Mouse (Mus musculus): ENCODE results near the gene Rims4. TPM values are rescaled to one million over a fixed set of nuclear protein-coding genes. Genes with fewer than 3 reads are reported as not detected.

The Rims4 gene
- polyA plus RNA-seq, 1 experiment from 2014 or later, result 0.79 TPM

DNA sequence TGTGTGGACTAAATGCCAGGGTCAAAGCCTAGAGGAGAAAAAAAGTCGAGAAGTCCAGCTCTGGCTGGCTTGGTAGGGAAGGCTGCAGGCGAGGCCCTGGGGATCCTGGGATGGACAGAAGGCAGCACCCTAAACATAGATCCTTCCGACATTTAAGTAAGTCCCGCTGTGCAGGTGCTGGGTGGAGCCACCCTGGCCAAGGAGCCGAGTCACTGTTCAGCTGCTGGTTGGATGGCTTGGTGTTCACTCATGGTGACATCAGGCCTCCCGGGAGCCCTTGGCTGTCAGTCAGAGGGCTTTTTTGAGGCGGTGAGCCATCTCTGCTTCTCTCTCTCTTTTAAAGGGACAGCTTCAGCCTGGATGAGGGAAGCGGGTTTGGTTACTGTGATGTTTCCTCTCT is 21.0 kb upstream of the Rims4 start:
- Histone ChIP-seq H3K9me3 (ENCODE audit: low read length) (no peaks in the 10 kb centered on the region), H3K4me3 (ENCODE audit: low read length) (no peak overlapping the region), H3K4me1 (ENCODE audit: insufficient read depth, low read length) (no peaks in the 10 kb centered on the region), H3K27ac (ENCODE audit: low read length) (no peak overlapping the region), H3K27me3 (ENCODE audit: insufficient read depth, low read length) (peaks cover 5% of the 10 kb centered on the region; the same call in 1 of the 2 replicates), H3K4me2 (replicated peaks; ENCODE audit: low read depth, low read length) (no peak overlapping the region), H3K9ac (replicated peaks; ENCODE audit: low read length) (no peak overlapping the region), H3K36me3 (ENCODE audit: insufficient read depth, low read length) (no peaks in the 10 kb centered on the region)
- ATAC-seq (ENCODE audit: low FRiP score, low TSS enrichment), result no peak
- 32% methylated on average over 8 of the region's 8 CpGs for WGBS

DNA sequence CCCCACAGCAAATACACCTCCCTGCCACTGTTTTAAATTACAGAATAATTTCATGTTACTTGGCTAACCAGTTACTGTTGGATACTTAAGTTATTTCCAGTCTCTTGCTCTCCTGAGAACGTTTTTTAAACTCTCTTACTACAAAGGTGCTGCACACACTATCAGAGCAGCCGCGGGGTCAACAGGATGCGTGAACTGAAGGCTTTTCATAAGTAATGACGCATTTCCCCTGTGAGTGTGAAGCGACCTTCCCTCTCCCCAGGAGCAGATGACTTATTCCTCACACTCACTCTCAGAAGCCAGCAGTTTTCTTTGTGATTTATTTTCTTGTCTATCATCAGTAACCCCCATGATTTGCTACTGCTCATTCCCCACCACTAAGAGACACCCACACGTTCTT is 13.7 kb upstream of the Rims4 start:
- Histone ChIP-seq H3K27ac (ENCODE audit: low read length) (no peak overlapping the region), H3K4me2 (replicated peaks; ENCODE audit: low read depth, low read length) (no peak overlapping the region), H3K9ac (replicated peaks; ENCODE audit: low read length) (no peak overlapping the region), H3K27me3 (ENCODE audit: insufficient read depth, low read length) (peaks cover 4% of the 10 kb centered on the region; the same call in 1 of the 2 replicates), H3K9me3 (ENCODE audit: low read length) (no peaks in the 10 kb centered on the region), H3K4me3 (ENCODE audit: low read length) (no peak overlapping the region), H3K36me3 (ENCODE audit: insufficient read depth, low read length) (no peaks in the 10 kb centered on the region), H3K4me1 (ENCODE audit: insufficient read depth, low read length) (no peaks in the 10 kb centered on the region)
- ATAC-seq (ENCODE audit: low FRiP score, low TSS enrichment), result no peak
- WGBS, result 41% methylated on average over 7 of the region's 7 CpGs

DNA sequence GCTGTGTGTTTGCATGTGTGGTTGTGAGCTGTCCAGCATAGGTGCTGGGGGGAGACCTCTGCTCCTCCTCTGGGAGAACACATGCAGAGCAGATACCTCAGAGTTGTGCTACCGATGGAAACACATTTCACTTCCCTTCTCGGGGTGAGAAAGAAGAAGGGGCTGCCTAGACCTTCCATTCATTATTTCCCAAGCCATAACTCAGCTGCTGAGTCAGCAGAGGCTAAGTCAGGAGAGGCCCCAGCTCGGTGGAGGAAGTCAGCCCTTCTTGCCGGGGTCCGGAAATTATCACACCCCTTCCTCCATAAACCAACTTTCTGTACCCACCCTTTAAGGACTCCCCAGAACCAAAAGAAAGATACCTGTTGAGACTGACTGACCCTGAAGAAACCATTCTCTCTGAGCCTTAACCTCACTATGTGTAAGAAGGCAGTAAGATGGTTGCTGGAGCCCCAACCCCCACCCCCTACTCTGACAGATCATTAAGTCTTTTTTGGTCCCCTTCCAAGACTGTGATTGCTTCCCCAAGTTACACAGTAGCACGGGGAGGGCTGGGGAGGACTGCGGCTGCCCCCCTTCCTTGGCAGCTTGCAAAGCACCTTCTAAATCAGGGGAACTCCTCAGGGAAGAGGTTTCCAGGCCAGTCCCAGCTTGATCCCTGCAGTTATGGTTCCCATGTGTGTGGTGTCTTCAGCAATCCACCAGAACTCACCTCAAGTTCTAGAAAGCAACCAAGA is 10.1 kb upstream of the Rims4 start:
- H3K4me2 ChIP-seq (replicated peaks; ENCODE audit: low read depth, low read length), result no peak overlapping the region
- H3K4me1 ChIP-seq (ENCODE audit: insufficient read depth, low read length), result no peaks in the 10 kb centered on the region
- 56% methylated on average over 7 of the region's 7 CpGs for WGBS
- no peaks in the 10 kb centered on the region for H3K27me3 ChIP-seq (ENCODE audit: insufficient read depth, low read length)
- H3K9ac ChIP-seq (replicated peaks; ENCODE audit: low read length), result no peak overlapping the region
- no peak overlapping the region for H3K27ac ChIP-seq (ENCODE audit: low read length)
- no peak overlapping the region for H3K4me3 ChIP-seq (ENCODE audit: low read length)
- no peak for ATAC-seq (ENCODE audit: low FRiP score, low TSS enrichment)
- no peaks in the 10 kb centered on the region for H3K9me3 ChIP-seq (ENCODE audit: low read length)
- H3K36me3 ChIP-seq (ENCODE audit: insufficient read depth, low read length), result no peaks in the 10 kb centered on the region

DNA sequence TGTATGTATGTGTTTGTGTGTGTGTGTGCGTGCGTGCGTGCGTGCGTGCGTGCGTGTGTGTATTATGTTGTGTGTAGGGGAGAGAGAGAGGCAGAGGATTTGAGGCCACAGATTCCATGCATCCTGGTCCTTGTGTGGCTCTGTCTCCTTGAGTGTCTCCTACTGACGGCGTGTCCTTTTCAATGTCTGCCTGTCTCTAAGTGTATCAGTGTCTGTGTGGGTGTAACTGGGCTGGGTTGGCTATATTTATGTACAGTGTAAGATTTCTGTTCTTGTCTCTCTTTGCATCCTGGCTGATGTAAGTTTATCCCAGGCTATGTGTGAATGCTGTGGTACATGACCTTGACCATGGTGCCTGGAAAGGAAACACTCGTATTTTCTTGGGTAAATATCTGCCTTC is 6.6 kb upstream of the Rims4 start:
- Histone ChIP-seq H3K4me1 (ENCODE audit: insufficient read depth, low read length) (no peaks in the 10 kb centered on the region), H3K36me3 (ENCODE audit: insufficient read depth, low read length) (no peaks in the 10 kb centered on the region), H3K27ac (ENCODE audit: low read length) (no peak overlapping the region), H3K9me3 (ENCODE audit: low read length) (no peaks in the 10 kb centered on the region), H3K9ac (replicated peaks; ENCODE audit: low read length) (no peak overlapping the region), H3K27me3 (ENCODE audit: insufficient read depth, low read length) (peaks cover 16% of the 10 kb centered on the region), H3K4me2 (replicated peaks; ENCODE audit: low read depth, low read length) (no peak overlapping the region), H3K4me3 (ENCODE audit: low read length) (no peak overlapping the region)
- WGBS, result 79% methylated on average over 10 of the region's 10 CpGs
- ATAC-seq (ENCODE audit: low FRiP score, low TSS enrichment), result no peak

DNA sequence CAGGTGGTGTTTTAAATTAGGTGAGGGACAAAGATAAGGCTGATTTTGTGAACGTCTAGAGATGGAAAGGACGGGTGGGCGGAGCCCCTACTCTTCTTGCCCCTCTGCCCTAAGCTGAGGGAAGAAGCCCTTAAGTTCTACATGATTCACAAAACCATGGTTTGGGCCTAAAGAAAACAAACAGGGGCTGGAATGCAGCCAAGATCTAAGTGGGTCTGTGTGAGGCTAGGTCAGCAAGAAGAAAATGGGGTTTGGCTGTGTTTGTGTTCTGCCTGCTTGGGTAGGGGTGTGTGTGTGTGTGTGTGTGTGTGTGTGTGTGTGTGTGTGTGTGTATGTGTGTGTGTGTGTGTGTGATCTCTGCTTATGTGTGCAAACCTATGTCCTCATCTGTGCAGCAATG is 6.0 kb upstream of the Rims4 start:
- Histone ChIP-seq H3K9ac (replicated peaks; ENCODE audit: low read length) (no peak overlapping the region), H3K4me3 (ENCODE audit: low read length) (no peak overlapping the region), H3K27ac (ENCODE audit: low read length) (no peak overlapping the region), H3K4me2 (replicated peaks; ENCODE audit: low read depth, low read length) (no peak overlapping the region), H3K9me3 (ENCODE audit: low read length) (no peaks in the 10 kb centered on the region), H3K4me1 (ENCODE audit: insufficient read depth, low read length) (no peaks in the 10 kb centered on the region), H3K27me3 (ENCODE audit: insufficient read depth, low read length) (peaks cover 17% of the 10 kb centered on the region), H3K36me3 (ENCODE audit: insufficient read depth, low read length) (no peaks in the 10 kb centered on the region)
- 65% methylated on average over 3 of the region's 3 CpGs for WGBS
- ATAC-seq (ENCODE audit: low FRiP score, low TSS enrichment), result no peak

DNA sequence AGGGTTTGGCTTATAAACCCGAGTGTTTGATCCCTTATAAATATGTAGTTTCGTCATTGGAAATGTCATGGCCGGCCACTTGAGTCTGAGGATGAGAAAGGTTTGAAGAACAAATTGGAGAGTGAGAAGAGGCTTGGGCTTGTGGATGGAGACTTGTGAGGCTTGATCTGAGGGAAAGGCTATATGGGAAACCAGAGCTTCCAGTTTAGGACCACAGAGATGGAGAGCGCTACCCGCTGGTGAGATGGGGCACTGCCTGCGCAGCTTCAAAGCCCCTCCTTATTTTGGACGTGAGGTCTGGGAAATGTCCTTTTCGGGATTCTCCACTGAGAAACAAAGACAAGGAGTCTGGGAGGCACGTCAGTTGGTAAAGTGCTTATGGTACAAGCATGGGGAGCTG is 4.6 kb upstream of the Rims4 start:
- no peak overlapping the region for H3K9ac ChIP-seq (replicated peaks; ENCODE audit: low read length)
- peaks cover 31% of the 10 kb centered on the region for H3K27me3 ChIP-seq (ENCODE audit: insufficient read depth, low read length)
- no peaks in the 10 kb centered on the region for H3K36me3 ChIP-seq (ENCODE audit: insufficient read depth, low read length)
- no peak overlapping the region for H3K4me3 ChIP-seq (ENCODE audit: low read length)
- no peak for ATAC-seq (ENCODE audit: low FRiP score, low TSS enrichment)
- H3K9me3 ChIP-seq (ENCODE audit: low read length), result no peaks in the 10 kb centered on the region
- H3K4me1 ChIP-seq (ENCODE audit: insufficient read depth, low read length), result peaks cover 3% of the 10 kb centered on the region; the same call in 1 of the 2 replicates
- H3K27ac ChIP-seq (ENCODE audit: low read length), result no peak overlapping the region
- 68% methylated on average over 9 of the region's 9 CpGs for WGBS
- no peak overlapping the region for H3K4me2 ChIP-seq (replicated peaks; ENCODE audit: low read depth, low read length)

DNA sequence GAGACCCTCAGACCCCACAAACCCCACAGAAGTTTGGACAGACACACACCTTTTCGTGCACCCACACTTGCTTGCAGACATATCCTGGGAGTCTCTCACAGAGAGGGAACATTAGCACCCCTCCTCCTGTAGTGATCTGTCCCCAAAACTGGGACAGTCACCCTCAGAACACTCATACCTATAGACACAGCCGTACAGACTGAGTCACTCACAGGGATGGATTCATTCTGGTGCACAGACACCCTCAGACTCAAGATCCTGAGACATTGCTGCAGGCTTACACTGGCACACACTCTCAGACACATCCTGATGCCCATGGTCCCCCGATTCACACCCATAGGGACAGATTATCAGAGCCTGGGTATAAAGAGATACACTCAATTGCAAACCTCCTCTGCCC is 1.1 kb upstream of the Rims4 start:
- peaks cover 65% of the 10 kb centered on the region for H3K27me3 ChIP-seq (ENCODE audit: insufficient read depth, low read length)
- peaks cover 5% of the 10 kb centered on the region; the same call in 1 of the 2 replicates for H3K4me1 ChIP-seq (ENCODE audit: insufficient read depth, low read length)
- no peak overlapping the region for H3K4me3 ChIP-seq (ENCODE audit: low read length)
- H3K4me2 ChIP-seq (replicated peaks; ENCODE audit: low read depth, low read length), result no peak overlapping the region
- 70% methylated on average over 3 of the region's 3 CpGs for WGBS
- H3K9ac ChIP-seq (replicated peaks; ENCODE audit: low read length), result no peak overlapping the region
- ATAC-seq (ENCODE audit: low FRiP score, low TSS enrichment), result no peak
- no peak overlapping the region for H3K27ac ChIP-seq (ENCODE audit: low read length)
- H3K36me3 ChIP-seq (ENCODE audit: insufficient read depth, low read length), result no peaks in the 10 kb centered on the region
- H3K9me3 ChIP-seq (ENCODE audit: low read length), result no peaks in the 10 kb centered on the region

DNA sequence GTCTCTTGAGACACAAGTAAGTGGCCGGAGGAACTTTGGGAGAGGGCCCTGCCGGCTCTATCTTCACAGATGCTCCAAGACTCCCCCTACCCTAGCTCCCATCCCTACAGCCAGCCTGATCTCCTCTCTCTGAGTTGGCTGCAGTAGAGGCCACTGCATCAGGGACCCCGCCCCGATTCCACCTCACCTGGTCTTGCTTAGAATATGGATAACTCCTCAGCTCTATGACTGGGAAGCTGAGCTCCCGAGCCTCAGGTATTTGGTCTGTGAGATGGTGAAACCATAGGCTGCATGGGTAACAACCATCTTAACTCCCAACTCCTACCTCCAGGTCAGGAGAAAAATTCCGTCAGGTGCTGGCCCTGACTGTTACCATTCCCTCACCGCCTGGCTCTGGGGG is 1.8 kb downstream of the Rims4 start:
- no peaks in the 10 kb centered on the region for H3K36me3 ChIP-seq (ENCODE audit: insufficient read depth, low read length)
- WGBS, result 80% methylated on average over 7 of the region's 7 CpGs
- H3K4me3 ChIP-seq (ENCODE audit: low read length), result no peak overlapping the region
- no peaks in the 10 kb centered on the region for H3K9me3 ChIP-seq (ENCODE audit: low read length)
- peaks cover 5% of the 10 kb centered on the region; the same call in 1 of the 2 replicates for H3K4me1 ChIP-seq (ENCODE audit: insufficient read depth, low read length)
- no peak overlapping the region for H3K27ac ChIP-seq (ENCODE audit: low read length)
- peaks cover 71% of the 10 kb centered on the region for H3K27me3 ChIP-seq (ENCODE audit: insufficient read depth, low read length)
- H3K9ac ChIP-seq (replicated peaks; ENCODE audit: low read length), result no peak overlapping the region
- no peak for ATAC-seq (ENCODE audit: low FRiP score, low TSS enrichment)
- no peak overlapping the region for H3K4me2 ChIP-seq (replicated peaks; ENCODE audit: low read depth, low read length)

DNA sequence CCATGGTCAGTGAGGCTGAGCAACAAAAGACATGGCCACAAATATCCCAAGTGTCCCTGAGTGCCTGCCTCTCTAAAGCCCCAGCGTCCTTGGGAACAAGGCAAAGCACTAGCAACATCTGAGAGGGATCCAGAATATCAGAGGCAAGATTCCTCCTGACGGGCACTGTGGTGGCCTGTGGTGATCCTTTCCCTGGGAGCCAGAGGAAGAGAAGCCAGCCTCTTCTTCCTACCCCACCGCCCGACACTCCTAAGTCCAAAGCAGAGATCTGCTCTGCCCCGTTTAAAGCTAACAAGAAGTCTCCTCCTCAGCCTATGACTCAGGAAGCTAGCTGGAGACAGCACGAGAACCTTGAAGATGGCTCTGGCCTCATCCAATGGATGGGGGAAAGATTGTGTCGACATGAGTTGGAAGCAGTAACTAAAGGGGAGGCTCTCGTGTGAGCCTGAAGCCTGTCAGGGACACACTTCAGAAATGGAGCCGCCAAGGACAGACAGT is 3.1 kb downstream of the Rims4 start:
- peaks cover 60% of the 10 kb centered on the region for H3K27me3 ChIP-seq (ENCODE audit: insufficient read depth, low read length)
- no peak for ATAC-seq (ENCODE audit: low FRiP score, low TSS enrichment)
- no peak overlapping the region for H3K4me2 ChIP-seq (replicated peaks; ENCODE audit: low read depth, low read length)
- peaks cover 5% of the 10 kb centered on the region; the same call in 1 of the 2 replicates for H3K4me1 ChIP-seq (ENCODE audit: insufficient read depth, low read length)
- no peak overlapping the region for H3K4me3 ChIP-seq (ENCODE audit: low read length)
- H3K9ac ChIP-seq (replicated peaks; ENCODE audit: low read length), result no peak overlapping the region
- H3K36me3 ChIP-seq (ENCODE audit: insufficient read depth, low read length), result no peaks in the 10 kb centered on the region
- H3K27ac ChIP-seq (ENCODE audit: low read length), result no peak overlapping the region
- 65% methylated on average over 9 of the region's 9 CpGs for WGBS
- H3K9me3 ChIP-seq (ENCODE audit: low read length), result no peaks in the 10 kb centered on the region

DNA sequence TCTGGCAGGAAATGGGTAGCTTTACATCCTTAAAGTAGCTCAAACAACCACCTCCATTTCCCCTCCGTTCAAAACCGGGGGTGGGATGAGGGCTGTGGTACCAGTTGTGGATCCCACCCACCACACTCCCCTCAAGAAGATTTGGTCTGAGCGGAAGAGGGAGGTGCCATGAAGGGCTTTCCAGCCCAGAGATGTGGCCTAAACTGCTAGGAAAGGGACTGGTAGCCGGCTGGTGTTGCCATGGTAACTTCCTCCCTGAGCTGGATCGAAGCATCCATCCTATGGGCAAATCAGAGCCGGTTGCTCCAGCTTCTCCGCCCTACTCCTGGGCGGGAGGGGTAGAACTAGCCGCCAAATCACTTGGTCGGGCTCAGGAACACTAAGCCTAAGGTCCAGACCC is 4.4 kb downstream of the Rims4 start:
- H3K27ac ChIP-seq (ENCODE audit: low read length), result no peak overlapping the region
- no peak overlapping the region for H3K4me3 ChIP-seq (ENCODE audit: low read length)
- H3K9ac ChIP-seq (replicated peaks; ENCODE audit: low read length), result no peak overlapping the region
- H3K9me3 ChIP-seq (ENCODE audit: low read length), result no peaks in the 10 kb centered on the region
- H3K36me3 ChIP-seq (ENCODE audit: insufficient read depth, low read length), result no peaks in the 10 kb centered on the region
- peaks cover 5% of the 10 kb centered on the region; the same call in 1 of the 2 replicates for H3K4me1 ChIP-seq (ENCODE audit: insufficient read depth, low read length)
- ATAC-seq (ENCODE audit: low FRiP score, low TSS enrichment), result no peak
- WGBS, result 6% methylated on average over 10 of the region's 10 CpGs
- H3K4me2 ChIP-seq (replicated peaks; ENCODE audit: low read depth, low read length), result no peak overlapping the region
- peaks cover 53% of the 10 kb centered on the region for H3K27me3 ChIP-seq (ENCODE audit: insufficient read depth, low read length)
